Mouse (Mus musculus): ENCODE results near the gene Sdf2. TPM values are rescaled to one million over a fixed set of nuclear protein-coding genes. Genes with fewer than 3 reads are reported as not detected.

The Sdf2 gene
- polyA plus RNA-seq (2015; fragmentation: Nextera tagmentation; extraction: Ambion mirVana) = 62.7 and 64.1 TPM in 2 replicates

DNA sequence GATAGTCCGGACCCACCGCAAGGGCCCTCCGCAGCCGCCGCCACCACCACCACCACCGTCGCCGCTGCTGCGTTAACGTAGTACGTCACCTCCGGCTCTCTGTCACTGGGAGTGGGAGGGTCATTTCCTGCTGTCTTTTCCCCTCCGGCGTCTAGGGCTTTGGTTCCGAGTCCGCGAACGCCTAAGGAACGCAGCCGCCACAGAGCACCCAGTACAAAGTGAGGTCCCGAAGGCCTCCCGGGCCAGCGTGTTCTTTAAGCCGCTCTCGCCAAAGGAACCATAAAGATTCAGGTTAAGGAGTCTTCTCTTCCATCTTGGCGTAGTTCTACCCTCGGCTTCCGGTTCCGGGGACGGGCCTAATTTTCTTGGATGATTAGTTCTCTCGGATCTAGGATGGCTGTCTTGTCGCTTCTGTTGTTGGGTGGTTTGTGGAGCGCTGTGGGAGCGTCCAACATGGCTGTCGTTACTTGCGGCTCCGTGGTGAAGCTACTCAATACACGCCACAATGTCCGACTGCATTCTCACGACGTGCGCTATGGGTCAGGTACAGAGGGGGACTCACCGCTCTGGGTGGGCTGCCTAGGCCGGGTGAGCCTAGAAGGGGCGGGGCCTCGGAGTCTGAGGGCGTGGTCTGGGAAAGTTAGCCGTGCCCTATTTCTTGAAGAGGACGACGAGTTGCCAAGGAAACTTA, at the start of gene Sdf2, which contains the start of gene Supt6:
Gene Sdf2 (plus strand): TSS at position 120 of the 691 bp plus-strand sequence.
Gene Supt6 (minus strand): TSS at position 361 of the 691 bp plus-strand sequence.
- Histone ChIP-seq H3K4me1 (peaks cover 52% of the 10 kb centered on the region), H3K9ac (peak within 1 kb of the TSS; percentile 93), H3K4me2 (peak within 1 kb of the TSS; percentile 91), H3K36me3 (ENCODE audit: poor library complexity, severe bottlenecking) (peaks cover 9% of the 10 kb centered on the region), H3K4me3 (peak within 1 kb of the TSS; percentile 99), H3K27ac (peak within 1 kb of the TSS; percentile 92), H3K9me3 (replicated peaks) (no peaks in the 10 kb centered on the region), H3K27me3 (no peaks in the 10 kb centered on the region)
- WGBS = 0% methylated on average over 50 of the region's 50 CpGs
- peak; percentile 96 for ATAC-seq

DNA sequence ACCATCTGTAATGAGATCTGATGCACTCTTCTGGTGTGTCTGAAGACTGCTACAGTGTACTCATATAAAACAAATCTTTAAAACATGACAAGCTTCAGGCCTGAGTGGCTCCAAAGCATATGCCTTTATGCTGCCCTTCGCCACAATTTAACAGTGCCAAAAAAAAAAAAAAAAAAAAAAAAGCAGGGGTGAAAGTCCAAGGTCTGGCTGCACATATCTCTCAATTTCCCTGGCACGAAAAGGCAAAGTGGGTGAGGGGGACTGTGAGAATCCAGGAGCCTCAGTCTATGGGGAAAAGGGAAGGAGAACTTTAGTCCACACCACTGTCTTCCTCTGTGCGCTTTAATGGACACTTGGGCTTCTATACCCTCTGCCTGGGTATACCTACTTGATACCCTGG, 43.2 kb upstream of the Sdf2 start:
- no peak overlapping the region for H3K4me2 ChIP-seq
- no peaks in the 10 kb centered on the region for H3K4me1 ChIP-seq
- 93% methylated on average over 3 of the region's 3 CpGs for WGBS
- ATAC-seq = no peak
- peaks cover 38% of the 10 kb centered on the region for H3K36me3 ChIP-seq (ENCODE audit: poor library complexity, severe bottlenecking)
- no peak overlapping the region for H3K27ac ChIP-seq
- H3K9ac ChIP-seq = no peak overlapping the region
- H3K9me3 ChIP-seq (replicated peaks) = no peaks in the 10 kb centered on the region
- H3K27me3 ChIP-seq = no peaks in the 10 kb centered on the region
- H3K4me3 ChIP-seq = no peak overlapping the region

GRCm38 (mm10) chr11:78204287-78204686, 41.3 kb upstream of the Sdf2 start:
- H3K36me3 ChIP-seq (ENCODE audit: poor library complexity, severe bottlenecking) = peaks cover 57% of the 10 kb centered on the region
- no peak overlapping the region for H3K4me3 ChIP-seq
- WGBS = 87% methylated on average over 6 of the region's 6 CpGs
- H3K4me2 ChIP-seq = no peak overlapping the region
- 0 out of 2 replicates have a peak overlapping the region, but pooled peaks have one; percentile 9 for H3K9ac ChIP-seq
- no peaks in the 10 kb centered on the region for H3K4me1 ChIP-seq
- no peak overlapping the region for H3K27ac ChIP-seq
- no peaks in the 10 kb centered on the region for H3K27me3 ChIP-seq
- H3K9me3 ChIP-seq (replicated peaks) = no peaks in the 10 kb centered on the region
- ATAC-seq = no peak

DNA sequence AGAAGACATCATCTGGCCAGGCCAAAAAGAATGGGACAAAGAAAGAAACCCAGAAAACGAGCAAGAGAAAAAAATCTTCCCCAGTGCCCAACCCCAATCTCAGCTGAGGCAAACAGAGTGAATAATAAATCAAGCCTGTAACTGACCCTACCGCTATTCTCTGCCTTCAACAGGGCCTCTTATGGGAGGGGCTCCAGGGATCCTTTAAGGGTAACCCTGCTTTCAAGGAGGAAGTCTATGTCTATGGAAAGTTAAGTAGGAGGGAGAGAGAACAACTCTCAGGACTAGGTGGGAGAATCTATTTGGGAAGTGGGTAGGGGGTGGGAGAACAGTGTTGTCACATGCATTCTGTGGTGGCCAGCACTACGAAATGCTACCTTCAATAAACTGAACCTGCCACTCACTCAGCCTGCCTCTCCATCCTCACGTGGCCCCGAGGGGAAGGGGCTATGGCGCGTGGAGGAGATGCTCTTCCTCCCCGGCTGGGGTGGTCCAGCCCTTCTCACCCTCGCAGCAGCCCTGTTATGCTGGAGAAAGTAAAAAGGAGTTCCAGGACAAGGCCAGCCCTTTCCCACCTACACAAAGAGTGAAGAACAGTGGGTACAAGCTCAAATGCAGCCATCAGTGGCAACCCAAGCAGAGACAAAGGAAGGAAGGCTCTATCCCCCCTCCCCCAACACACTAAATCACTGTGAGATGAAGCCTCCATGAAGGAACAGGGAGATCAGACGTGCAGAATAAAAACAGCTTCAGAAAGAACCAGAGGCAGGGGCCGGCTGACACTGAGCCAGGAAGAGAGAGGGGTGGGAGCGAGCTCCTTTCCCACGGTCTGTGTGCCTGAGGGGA, 40.0 kb upstream of the Sdf2 start:
- H3K36me3 ChIP-seq (ENCODE audit: poor library complexity, severe bottlenecking) = peaks cover 70% of the 10 kb centered on the region
- H3K9ac ChIP-seq = no peak overlapping the region
- no peaks in the 10 kb centered on the region for H3K4me1 ChIP-seq
- H3K4me3 ChIP-seq = no peak overlapping the region
- no peak overlapping the region for H3K4me2 ChIP-seq
- no peaks in the 10 kb centered on the region for H3K9me3 ChIP-seq (replicated peaks)
- peak overlapping the region; percentile 48; the same call in 1 of the 2 replicates for H3K27ac ChIP-seq
- H3K27me3 ChIP-seq = no peaks in the 10 kb centered on the region
- 72% methylated on average over 13 of the region's 13 CpGs for WGBS
- no peak for ATAC-seq

- no peak overlapping the region; the same call in 1 of the 2 replicates for H3K27ac ChIP-seq
- H3K27me3 ChIP-seq = no peaks in the 10 kb centered on the region
- no peak overlapping the region for H3K4me3 ChIP-seq
- no peak for ATAC-seq
- peaks cover 86% of the 10 kb centered on the region for H3K36me3 ChIP-seq (ENCODE audit: poor library complexity, severe bottlenecking)
- H3K9me3 ChIP-seq (replicated peaks) = no peaks in the 10 kb centered on the region
- H3K4me1 ChIP-seq = no peaks in the 10 kb centered on the region
- 93% methylated on average over 7 of the region's 7 CpGs for WGBS
- H3K9ac ChIP-seq = no peak overlapping the region
- no peak overlapping the region for H3K4me2 ChIP-seq
Observed at GRCm38 (mm10) chr11:78207190-78207589, 38.4 kb upstream of the Sdf2 start.

DNA sequence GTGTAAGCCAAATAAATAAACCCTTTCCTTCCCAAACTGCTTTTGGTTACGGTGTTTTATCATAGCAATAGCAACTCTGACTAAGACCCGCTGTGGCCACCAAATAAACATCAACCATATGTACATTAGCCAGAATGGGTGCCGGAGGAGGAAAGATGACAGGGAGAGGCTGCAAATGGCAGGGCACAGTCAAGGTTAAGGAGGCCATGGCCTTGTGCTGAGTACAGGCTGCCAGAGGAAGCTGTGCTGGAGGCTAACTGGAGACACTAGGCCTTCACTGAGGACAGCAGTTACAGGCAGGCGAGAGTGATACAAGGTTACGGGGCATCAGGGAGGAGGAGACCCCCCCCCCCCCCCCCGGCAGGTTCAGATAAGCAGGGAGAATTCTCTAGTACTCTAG, 35.7 kb upstream of the Sdf2 start:
- no peak overlapping the region for H3K4me2 ChIP-seq
- H3K4me3 ChIP-seq = no peak overlapping the region
- no peaks in the 10 kb centered on the region for H3K9me3 ChIP-seq (replicated peaks)
- H3K27ac ChIP-seq = no peak overlapping the region
- H3K36me3 ChIP-seq (ENCODE audit: poor library complexity, severe bottlenecking) = peaks cover 100% of the 10 kb centered on the region
- 96% methylated on average over 6 of the region's 6 CpGs for WGBS
- H3K9ac ChIP-seq = no peak overlapping the region
- no peaks in the 10 kb centered on the region for H3K27me3 ChIP-seq
- ATAC-seq = no peak
- H3K4me1 ChIP-seq = no peaks in the 10 kb centered on the region

DNA sequence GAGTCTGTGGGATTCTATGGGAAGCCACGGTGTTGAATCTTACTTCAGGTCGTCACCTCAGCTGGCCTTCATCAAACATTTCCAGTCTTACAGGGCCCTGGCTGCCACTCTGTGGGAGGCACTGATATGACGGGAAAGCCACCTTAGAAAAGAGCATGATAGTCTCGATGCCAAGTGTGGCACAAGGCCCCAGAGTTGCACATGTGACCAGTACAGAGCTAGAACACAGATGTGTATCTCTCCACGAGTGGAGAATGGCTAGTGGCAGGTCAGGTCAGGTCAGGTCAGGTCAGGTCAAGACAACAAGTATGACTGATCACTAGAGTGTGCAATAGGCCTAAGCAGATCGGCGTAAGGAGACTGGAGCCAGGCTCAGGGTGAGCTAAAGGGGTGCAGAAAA, 34.9 kb upstream of the Sdf2 start:
- Histone ChIP-seq H3K9ac (no peak overlapping the region), H3K4me2 (no peak overlapping the region), H3K36me3 (ENCODE audit: poor library complexity, severe bottlenecking) (peaks cover 100% of the 10 kb centered on the region), H3K4me1 (no peaks in the 10 kb centered on the region), H3K4me3 (no peak overlapping the region), H3K27me3 (no peaks in the 10 kb centered on the region), H3K27ac (no peak overlapping the region), H3K9me3 (replicated peaks) (no peaks in the 10 kb centered on the region)
- ATAC-seq = no peak
- 87% methylated on average over 7 of the region's 7 CpGs for WGBS

- Histone ChIP-seq H3K9me3 (replicated peaks) (no peaks in the 10 kb centered on the region), H3K4me2 (no peak overlapping the region), H3K4me1 (no peaks in the 10 kb centered on the region), H3K36me3 (ENCODE audit: poor library complexity, severe bottlenecking) (peaks cover 100% of the 10 kb centered on the region), H3K9ac (no peak overlapping the region), H3K27ac (no peak overlapping the region), H3K27me3 (no peaks in the 10 kb centered on the region), H3K4me3 (no peak overlapping the region)
- ATAC-seq = no peak
- WGBS = 94% methylated on average over 5 of the region's 5 CpGs
Observed at GRCm38 (mm10) chr11:78211513-78211912, 34.0 kb upstream of the Sdf2 start.

- 96% methylated on average over 14 of the region's 14 CpGs for WGBS
- H3K27ac ChIP-seq = no peak overlapping the region
Observed at GRCm38 (mm10) chr11:78213086-78213817, 32.3 kb upstream of the Sdf2 start.

GRCm38 (mm10) chr11:78215709-78216317, 29.7 kb upstream of the Sdf2 start:
- peaks cover 98% of the 10 kb centered on the region for H3K36me3 ChIP-seq (ENCODE audit: poor library complexity, severe bottlenecking)
- H3K9me3 ChIP-seq (replicated peaks) = no peaks in the 10 kb centered on the region
- no peak for ATAC-seq
- H3K4me3 ChIP-seq = no peak overlapping the region
- no peak overlapping the region for H3K9ac ChIP-seq
- no peak overlapping the region for H3K27ac ChIP-seq
- H3K4me1 ChIP-seq = no peaks in the 10 kb centered on the region
- H3K4me2 ChIP-seq = no peak overlapping the region
- 92% methylated on average over 11 of the region's 11 CpGs for WGBS
- no peaks in the 10 kb centered on the region for H3K27me3 ChIP-seq

More at GRCm38 (mm10) chr11:78213086-78213817, 32.3 kb upstream of the Sdf2 start:
- H3K9ac ChIP-seq = no peak overlapping the region
- no peak overlapping the region for H3K4me2 ChIP-seq
- H3K9me3 ChIP-seq (replicated peaks) = no peaks in the 10 kb centered on the region
- H3K36me3 ChIP-seq (ENCODE audit: poor library complexity, severe bottlenecking) = peaks cover 99% of the 10 kb centered on the region
- no peak for ATAC-seq
- H3K27me3 ChIP-seq = no peaks in the 10 kb centered on the region
- H3K4me1 ChIP-seq = no peaks in the 10 kb centered on the region
- H3K4me3 ChIP-seq = no peak overlapping the region

GRCm38 (mm10) chr11:78223586-78223985, 22.0 kb upstream of the Sdf2 start:
- Histone ChIP-seq H3K9ac (no peak overlapping the region), H3K27ac (no peak overlapping the region), H3K36me3 (ENCODE audit: poor library complexity, severe bottlenecking) (peaks cover 97% of the 10 kb centered on the region), H3K4me1 (no peaks in the 10 kb centered on the region), H3K4me2 (no peak overlapping the region), H3K4me3 (no peak overlapping the region), H3K9me3 (replicated peaks) (no peaks in the 10 kb centered on the region), H3K27me3 (no peaks in the 10 kb centered on the region)
- WGBS = 94% methylated on average over 4 of the region's 4 CpGs
- no peak for ATAC-seq
